Mouse (Mus musculus) neural tube, embryonic 14.5 days (tissue): ENCODE measurements at regions not wholly inside any gene's neighbourhood (a gene's known extent, or its start where the extent isn't known, plus 50 kb on each side); places are given as distances from the start of the nearest gene placed in this dataset.

ENCODE experiments used
- ATAC-seq: fragments of 200-750 bp; cut with Nextera tagmentation; 2 replicates; pipeline ENCODE4 v1.8.0; 2017; ENCODE audit warnings: low read depth, mild to moderate bottlenecking, moderate TSS enrichment, moderate library complexity
- H3K27ac ChIP-seq: fragments of 300-500 bp; sonication (generic); 2 replicates; pipeline ENCODE4 v1.5.1; 2014; ENCODE audit warnings: low read depth, mild to moderate bottlenecking, control low read depth, low read length, moderate library complexity, mixed read lengths
- H3K27me3 ChIP-seq: fragments of 300-500 bp; sonication (generic); 2 replicates; pipeline ENCODE4 v1.6.1; 2014; ENCODE audit warnings: low read length; ENCODE audit not compliant: control insufficient read depth, insufficient read depth
- H3K36me3 ChIP-seq: fragments of 300-500 bp; sonication (generic); 2 replicates; pipeline ENCODE4 v1.6.1; 2014; ENCODE audit warnings: low read length, mixed read lengths; ENCODE audit not compliant: control insufficient read depth, insufficient read depth
- H3K4me1 ChIP-seq: fragments of 300-500 bp; sonication (generic); 2 replicates; pipeline ENCODE4 v1.6.1; 2014; ENCODE audit warnings: low read length; ENCODE audit not compliant: control insufficient read depth, insufficient read depth
- H3K4me2 ChIP-seq: fragments of 300-500 bp; sonication (generic); 2 replicates; pipeline ENCODE4 v1.6.1; 2014; ENCODE audit warnings: mild to moderate bottlenecking, low read depth, low read length, control low read depth
- H3K4me3 ChIP-seq: fragments of 300-500 bp; sonication (generic); 2 replicates; pipeline ENCODE4 v1.5.1; 2014; ENCODE audit warnings: low read depth, low read length, control low read depth, mixed read lengths
- H3K9ac ChIP-seq: fragments of 300-500 bp; sonication (generic); replicated peaks from 2 replicates; pipeline ENCODE4 v1.6.1; 2014; ENCODE audit warnings: low read depth, mild to moderate bottlenecking, control low read depth, low read length, mixed read lengths
- H3K9me3 ChIP-seq: fragments of 300-500 bp; sonication (generic); 2 replicates; pipeline ENCODE4 v1.6.1; 2016; ENCODE audit warnings: low read length; ENCODE audit not compliant: control insufficient read depth
- WGBS: fragments of 180-500 bp; shearing (Covaris S2); extraction: QIAGEN DNeasy Blood & Tissue Kit; methylation state at CpG from one replicate; pipeline ENCODE4 v1.1.7; 2014; 5-methylcytosine and 5-hydroxymethylcytosine counted together

DNA sequence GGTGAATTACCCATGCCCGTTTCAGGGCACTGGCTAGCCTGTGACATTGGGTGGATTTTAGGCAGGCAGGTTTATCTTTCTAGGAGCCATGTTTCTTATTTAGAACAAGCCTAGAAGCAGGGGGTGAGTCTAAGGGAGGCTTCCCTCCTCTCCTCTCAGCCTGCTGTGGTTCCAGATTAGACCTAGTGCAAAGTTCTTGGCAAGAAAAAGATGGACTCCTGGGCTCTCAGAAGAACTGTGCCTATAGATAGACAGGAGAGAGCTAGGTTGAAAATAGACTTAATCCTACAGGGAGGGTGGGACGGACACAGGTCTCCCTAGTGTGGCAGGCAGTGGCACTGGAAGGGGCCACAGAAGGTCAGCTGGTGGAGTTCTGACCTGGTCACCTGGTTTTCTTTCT is 95.3 kb downstream of the Chst1 start:
- H3K4me3 ChIP-seq = no peak overlapping the region
- no peak for ATAC-seq
- no peaks in the 10 kb centered on the region for H3K4me1 ChIP-seq
- H3K27ac ChIP-seq = no peak overlapping the region
- no peak overlapping the region for H3K9ac ChIP-seq
- H3K4me2 ChIP-seq = no peak overlapping the region
- H3K27me3 ChIP-seq = 0 out of 2 replicates have a peak, but pooled peaks cover 2% of the 10 kb centered on the region
- no peaks in the 10 kb centered on the region for H3K36me3 ChIP-seq
- no peaks in the 10 kb centered on the region for H3K9me3 ChIP-seq
- WGBS = 85% methylated on average over 2 of the region's 2 CpGs

DNA sequence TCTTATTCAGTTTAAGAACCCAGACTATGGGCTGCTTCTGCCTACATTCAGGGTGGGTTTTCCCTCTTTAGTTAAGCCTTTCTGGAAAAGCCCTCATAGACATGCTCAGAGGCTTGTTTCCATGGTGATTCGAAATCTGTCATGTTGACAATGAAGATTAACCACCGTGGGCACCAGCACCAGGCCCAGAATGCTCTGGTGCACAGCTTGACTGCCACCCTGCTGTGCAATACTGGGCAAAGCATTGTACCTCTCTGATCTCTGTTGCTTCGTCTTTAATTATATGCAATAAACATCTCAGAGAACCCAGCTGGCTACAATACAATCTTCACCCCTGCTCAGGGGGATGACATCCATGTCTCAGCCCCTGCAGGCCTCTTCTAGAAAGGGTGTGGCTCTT is 96.4 kb downstream of the Chst1 start:
- H3K36me3 ChIP-seq = no peaks in the 10 kb centered on the region
- 0 out of 2 replicates have a peak, but pooled peaks have one; percentile 31 for ATAC-seq
- no peak overlapping the region for H3K4me3 ChIP-seq
- no peaks in the 10 kb centered on the region for H3K4me1 ChIP-seq
- H3K4me2 ChIP-seq = no peak overlapping the region
- H3K9ac ChIP-seq = no peak overlapping the region
- H3K27me3 ChIP-seq = 0 out of 2 replicates have a peak, but pooled peaks cover 2% of the 10 kb centered on the region
- WGBS = 23% methylated on average over 3 of the region's 3 CpGs
- 0 out of 2 replicates have a peak, but pooled peaks cover 3% of the 10 kb centered on the region for H3K9me3 ChIP-seq
- no peak overlapping the region for H3K27ac ChIP-seq

DNA sequence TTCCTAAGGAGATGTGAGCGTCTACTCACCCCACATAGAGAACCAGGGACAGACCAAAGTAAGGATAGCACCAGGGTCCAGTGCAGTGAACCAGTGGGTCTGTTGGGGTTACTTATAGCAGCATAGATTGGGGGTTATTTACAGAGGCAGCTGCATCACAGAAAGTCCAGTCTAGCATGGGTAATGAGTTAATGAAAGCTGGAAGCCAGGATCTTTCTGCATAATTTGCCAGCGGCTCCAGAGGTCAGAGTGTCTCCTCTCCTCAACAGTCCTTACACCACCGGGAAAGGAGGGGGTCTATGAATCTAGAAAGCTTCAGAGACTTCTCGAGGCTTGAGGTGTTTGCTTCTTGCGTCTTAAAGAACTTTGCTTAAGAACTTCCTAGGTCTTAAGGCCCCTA is 98.2 kb downstream of the Chst1 start:
- no peak overlapping the region for H3K27ac ChIP-seq
- no peak for ATAC-seq
- 0 out of 2 replicates have a peak, but pooled peaks cover 2% of the 10 kb centered on the region for H3K27me3 ChIP-seq
- no peaks in the 10 kb centered on the region for H3K4me1 ChIP-seq
- no peak overlapping the region for H3K9ac ChIP-seq
- H3K36me3 ChIP-seq = no peaks in the 10 kb centered on the region
- no peak overlapping the region for H3K4me2 ChIP-seq
- 55% methylated on average over 5 of the region's 5 CpGs for WGBS
- H3K9me3 ChIP-seq = 0 out of 2 replicates have a peak, but pooled peaks cover 3% of the 10 kb centered on the region
- H3K4me3 ChIP-seq = no peak overlapping the region

DNA sequence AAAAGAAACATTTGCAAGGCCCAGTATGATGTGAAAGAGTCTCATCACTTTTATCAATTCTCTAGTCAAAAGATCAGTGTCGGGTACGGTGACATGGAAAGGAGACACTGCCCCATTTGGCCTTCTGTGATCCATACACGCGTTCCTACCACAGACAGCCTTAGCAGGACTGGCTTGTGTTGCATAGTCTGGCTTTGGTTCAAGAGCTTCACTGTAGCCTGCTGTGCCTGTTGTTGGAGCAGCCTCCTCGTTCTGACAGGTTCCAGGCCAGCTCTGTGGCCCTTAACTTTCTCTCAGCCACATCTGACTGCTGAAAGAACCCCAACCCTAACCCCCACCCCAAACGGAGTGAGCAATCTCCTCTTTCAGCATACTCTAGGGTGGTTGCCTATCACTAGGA is 99.9 kb downstream of the Chst1 start:
- Histone ChIP-seq H3K36me3 (no peaks in the 10 kb centered on the region), H3K9ac (no peak overlapping the region), H3K4me3 (no peak overlapping the region), H3K4me1 (no peaks in the 10 kb centered on the region), H3K9me3 (0 out of 2 replicates have a peak, but pooled peaks cover 3% of the 10 kb centered on the region), H3K27me3 (no peaks in the 10 kb centered on the region), H3K4me2 (no peak overlapping the region), H3K27ac (no peak overlapping the region)
- 78% methylated on average over 6 of the region's 6 CpGs for WGBS
- ATAC-seq = no peak

DNA sequence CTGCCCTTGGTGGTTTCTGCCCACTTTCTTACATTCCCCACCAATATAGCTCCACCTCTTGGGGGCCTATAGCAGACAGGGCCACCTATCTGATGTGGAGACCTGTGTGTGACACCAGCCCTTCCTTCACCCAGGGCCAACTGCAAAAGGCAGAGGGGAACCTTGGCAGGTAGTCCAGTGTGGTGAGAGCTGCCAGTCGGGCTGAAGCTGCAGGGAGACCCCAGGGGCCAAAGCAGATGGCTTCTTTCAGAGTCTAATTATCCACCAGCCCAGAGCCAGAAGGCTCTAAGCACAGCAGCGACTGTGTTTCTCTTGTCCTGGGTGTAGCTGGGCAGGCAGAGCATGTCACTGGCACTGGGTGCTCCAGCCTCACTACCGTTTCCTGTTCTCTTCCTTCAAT is 104.5 kb downstream of the Chst1 start:
- WGBS = 38% methylated on average over 3 of the region's 3 CpGs
- Histone ChIP-seq H3K27me3 (no peaks in the 10 kb centered on the region), H3K4me2 (no peak overlapping the region), H3K9me3 (0 out of 2 replicates have a peak, but pooled peaks cover 3% of the 10 kb centered on the region), H3K4me1 (no peaks in the 10 kb centered on the region), H3K27ac (no peak overlapping the region), H3K36me3 (no peaks in the 10 kb centered on the region), H3K4me3 (no peak overlapping the region), H3K9ac (no peak overlapping the region)
- ATAC-seq = no peak

DNA sequence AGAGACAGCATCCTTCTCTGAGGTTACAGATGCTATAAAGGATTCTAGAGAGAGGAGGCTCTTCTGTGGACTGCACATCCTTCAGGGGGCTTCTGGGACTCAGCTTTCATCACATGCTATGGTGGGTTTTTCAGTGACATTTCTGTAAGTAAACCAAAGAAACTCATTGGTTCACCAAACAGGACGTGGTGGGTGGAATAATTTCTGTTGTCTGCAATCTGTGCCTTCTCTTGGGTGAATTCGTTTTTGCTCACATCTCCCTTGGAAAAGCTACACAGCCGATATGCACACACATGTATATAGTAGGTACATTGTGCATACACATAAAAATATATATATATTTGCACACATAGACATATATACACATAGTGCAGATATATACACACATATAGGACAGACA is 110.2 kb downstream of the Chst1 start:
- Histone ChIP-seq H3K9ac (no peak overlapping the region), H3K4me3 (no peak overlapping the region), H3K27me3 (no peaks in the 10 kb centered on the region), H3K36me3 (no peaks in the 10 kb centered on the region), H3K4me2 (no peak overlapping the region), H3K27ac (no peak overlapping the region), H3K4me1 (peaks cover 9% of the 10 kb centered on the region; the same call in 1 of the 2 replicates), H3K9me3 (no peaks in the 10 kb centered on the region)
- 88% methylated on average over 3 of the region's 3 CpGs for WGBS
- no peak for ATAC-seq

DNA sequence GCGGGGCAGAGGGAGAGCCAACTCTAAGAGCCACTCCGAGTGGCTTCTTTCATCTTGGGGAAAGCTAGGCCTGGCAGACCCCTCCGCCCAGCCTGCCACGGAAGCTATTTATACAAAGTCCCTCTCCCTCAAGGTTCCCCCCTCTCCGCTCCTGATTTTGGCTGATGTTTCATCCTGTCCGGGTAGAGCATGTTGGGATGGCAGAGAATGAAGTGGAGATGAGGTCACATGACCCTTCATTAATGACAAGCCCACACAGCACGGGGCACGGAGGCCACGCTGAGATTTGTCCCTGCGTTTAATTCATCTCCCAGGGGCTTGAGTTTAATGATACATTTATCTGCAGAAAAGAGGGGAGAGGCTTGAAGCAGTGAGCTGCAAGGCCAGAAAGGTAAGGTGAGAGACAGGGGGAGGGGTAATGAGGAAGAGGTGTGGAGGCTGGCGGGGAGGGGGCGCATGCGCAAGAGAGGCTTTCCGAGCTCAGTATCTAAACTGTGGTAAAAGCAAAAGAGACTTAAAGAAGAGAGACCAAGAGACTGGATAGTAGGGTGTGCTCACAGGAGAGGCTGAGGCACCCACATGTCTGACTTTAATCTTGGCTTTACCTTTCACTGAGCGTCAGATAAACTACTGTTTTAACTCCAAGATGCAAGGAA is 111.7 kb downstream of the Chst1 start:
- peak; percentile 38; the same call in 1 of the 2 replicates for ATAC-seq
- no peaks in the 10 kb centered on the region for H3K27me3 ChIP-seq
- no peak overlapping the region for H3K27ac ChIP-seq
- peaks cover 9% of the 10 kb centered on the region; the same call in 1 of the 2 replicates for H3K4me1 ChIP-seq
- H3K36me3 ChIP-seq = no peaks in the 10 kb centered on the region
- WGBS = 37% methylated on average over 15 of the region's 15 CpGs
- H3K9me3 ChIP-seq = no peaks in the 10 kb centered on the region
- H3K9ac ChIP-seq = no peak overlapping the region
- H3K4me2 ChIP-seq = no peak overlapping the region
- no peak overlapping the region for H3K4me3 ChIP-seq

DNA sequence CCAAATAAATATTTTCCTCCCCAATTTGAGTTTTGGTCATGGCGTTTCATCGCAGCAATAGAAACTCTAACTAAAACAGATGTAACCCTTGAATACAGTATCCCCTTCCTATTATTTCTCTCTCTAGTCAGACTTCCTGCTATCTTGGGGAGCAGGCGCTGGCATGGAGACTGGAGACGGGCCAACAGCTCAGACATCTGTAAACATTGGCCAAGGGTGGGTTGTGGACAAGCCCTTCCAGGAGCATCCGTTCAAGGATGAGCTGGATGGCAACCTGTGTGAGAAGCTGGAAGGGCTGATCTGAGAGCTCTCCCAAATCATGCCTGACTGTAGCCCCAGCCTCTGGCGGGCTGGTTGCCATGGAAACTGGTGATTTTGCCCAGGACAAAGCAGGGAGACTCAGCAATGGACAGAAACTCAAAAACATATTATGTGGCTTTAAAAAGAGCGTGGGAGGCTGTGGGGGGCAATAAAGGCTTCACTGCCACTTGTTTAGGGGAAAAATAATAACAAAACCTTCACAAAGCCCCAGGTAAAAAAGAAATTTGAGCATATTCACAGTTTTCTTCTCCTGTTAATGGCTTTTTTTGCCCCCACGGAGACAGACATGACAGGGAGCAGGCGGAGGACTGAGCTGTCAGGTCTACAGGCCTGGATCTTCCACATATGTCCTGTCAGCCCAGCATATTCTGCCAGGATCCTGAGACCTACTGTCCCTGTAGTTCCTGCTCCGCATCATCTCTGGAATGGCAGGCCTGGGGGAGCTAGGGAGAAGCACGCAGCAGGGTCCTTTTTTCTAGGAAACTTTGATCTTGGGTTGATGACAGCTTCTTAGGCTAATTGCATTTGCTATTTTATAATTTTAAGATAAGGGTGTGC is 113.0 kb downstream of the Chst1 start:
- Histone ChIP-seq H3K27ac (peak overlapping the region; percentile 52), H3K27me3 (no peaks in the 10 kb centered on the region), H3K4me1 (peaks cover 9% of the 10 kb centered on the region; the same call in 1 of the 2 replicates), H3K9ac (no peak overlapping the region), H3K4me3 (no peak overlapping the region), H3K36me3 (no peaks in the 10 kb centered on the region), H3K9me3 (no peaks in the 10 kb centered on the region), H3K4me2 (no peak overlapping the region)
- WGBS = 46% methylated on average over 11 of the region's 11 CpGs
- peak; percentile 85 for ATAC-seq

DNA sequence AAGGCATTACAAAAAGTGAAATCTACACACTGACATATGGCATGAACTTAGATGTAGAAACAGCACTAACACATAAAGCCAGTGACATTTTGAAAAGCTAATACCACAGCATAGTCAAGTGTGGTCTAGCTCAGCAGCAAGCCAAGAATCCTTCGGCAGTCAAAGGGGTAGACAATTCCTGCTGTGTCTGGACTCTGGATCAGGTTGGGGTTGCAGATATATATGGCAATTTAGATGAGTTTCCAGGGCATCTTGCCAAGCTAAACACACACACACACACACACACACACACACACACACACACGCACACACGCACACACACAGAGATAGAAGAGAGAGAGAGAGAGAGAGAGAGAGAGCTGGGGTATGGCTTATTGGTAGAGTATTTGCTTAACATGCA is 118.2 kb downstream of the Chst1 start:
- Histone ChIP-seq H3K4me3 (no peak overlapping the region), H3K27ac (no peak overlapping the region), H3K9me3 (no peaks in the 10 kb centered on the region), H3K4me1 (peaks cover 1% of the 10 kb centered on the region; the same call in 1 of the 2 replicates), H3K9ac (no peak overlapping the region), H3K27me3 (no peaks in the 10 kb centered on the region), H3K36me3 (no peaks in the 10 kb centered on the region), H3K4me2 (no peak overlapping the region)
- ATAC-seq = no peak
- 76% methylated on average over 3 of the region's 3 CpGs for WGBS
